Mouse (Mus musculus) MEL (cell line): ENCODE results near the gene Tep1. TPM values are rescaled to one million over a fixed set of nuclear protein-coding genes. Genes with fewer than 3 reads are reported as not detected.

Experiments
- DNase-seq: peaks from one replicate; pipeline ENCODE4 v3.0.0; 2011; ENCODE audit warnings: low read depth, low spot score
- H3K27ac ChIP-seq: 2 replicates; pipeline ENCODE4 v1.5.1; 2012; ENCODE audit warnings: low read depth, mild to moderate bottlenecking, control low read depth, low read length, moderate library complexity; ENCODE audit not compliant: control insufficient read depth
- H3K27me3 ChIP-seq, 2 experiments: fragments of 150-350 bp in 1 of 2; sonication (generic) in 1 of 2; 2 replicates each; pipeline ENCODE4 v1.6.1; 2012; ENCODE audit warnings: low read length in 2 of 2, mild to moderate bottlenecking in 2 of 2, improper control_type of control experiment in 1 of 2, moderate library complexity in 1 of 2; ENCODE audit not compliant: insufficient read depth in 2 of 2, control insufficient read depth in 1 of 2
- H3K36me3 ChIP-seq, 2 experiments: 2 replicates each; pipeline ENCODE4 v1.6.1; 2012 to 2014; ENCODE audit warnings: low read length in 2 of 2, improper control_type of control experiment in 1 of 2, inconsistent platforms in 1 of 2, mild to moderate bottlenecking in 1 of 2; ENCODE audit not compliant: insufficient read depth in 2 of 2, control insufficient read depth in 1 of 2
- H3K4me1 ChIP-seq, 2 experiments: fragments of 150-350 bp in 1 of 2; sonication (generic) in 1 of 2; 2 replicates each; pipeline ENCODE4 v1.6.1; 2012; ENCODE audit warnings: low read length in 2 of 2, improper control_type of control experiment in 1 of 2, mild to moderate bottlenecking in 1 of 2; ENCODE audit not compliant: insufficient read depth in 2 of 2, control insufficient read depth in 1 of 2
- H3K4me3 ChIP-seq, 2 experiments: fragments of 150-350 bp in 1 of 2; sonication (generic) in 1 of 2; 2 replicates each; pipeline ENCODE4 v1.5.1; 2012; ENCODE audit warnings: low read depth in 2 of 2, low read length in 2 of 2, mild to moderate bottlenecking in 2 of 2, moderate library complexity in 2 of 2, control low read depth in 1 of 2, improper control_type of control experiment in 1 of 2; ENCODE audit not compliant: control insufficient read depth in 1 of 2, insufficient read depth in 1 of 2
- H3K79me2 ChIP-seq: 2 replicates; pipeline ENCODE4 v1.6.1; 2012; ENCODE audit warnings: mild to moderate bottlenecking, low read length, moderate library complexity; ENCODE audit not compliant: control insufficient read depth, poor library complexity, insufficient read depth
- H3K9ac ChIP-seq: 2 replicates; pipeline ENCODE4 v1.6.1; 2012; ENCODE audit warnings: low read depth, mild to moderate bottlenecking, control low read depth, low read length, moderate library complexity; ENCODE audit not compliant: control insufficient read depth, poor library complexity, severe bottlenecking
- H3K9me3 ChIP-seq: fragments of 150-350 bp; sonication (generic); replicated peaks from 2 replicates; pipeline ENCODE4 v1.6.1; 2012; ENCODE audit warnings: mild to moderate bottlenecking, low read length, improper control_type of control experiment, moderate library complexity; ENCODE audit not compliant: insufficient read depth
- BHLHE40 ChIP-seq: IDR thresholded peaks from 2 replicates; pipeline ENCODE4 v1.6.1; 2012; ENCODE audit warnings: low read depth, mild to moderate bottlenecking, inconsistent platforms, low read length, improper control_type of control experiment, borderline replicate concordance
- CHD2 ChIP-seq: IDR thresholded peaks from 2 replicates; pipeline ENCODE4 v1.6.1; 2011; ENCODE audit warnings: low read length, improper control_type of control experiment
- CTCF ChIP-seq, 3 experiments: IDR thresholded peaks in 2 of 3; conservative IDR thresholded peaks in 1 of 3; 2 replicates each; pipeline ENCODE4 v1.5.1; 2011 to 2012; ENCODE audit warnings: low read length in 3 of 3, low read depth in 2 of 3, mild to moderate bottlenecking in 2 of 3, improper control_type of control experiment in 1 of 3, inconsistent platforms in 1 of 3, mixed read lengths in 1 of 3, moderate library complexity in 1 of 3; ENCODE audit not compliant: control insufficient read depth in 1 of 3, insufficient read depth in 1 of 3, poor library complexity in 1 of 3, severe bottlenecking in 1 of 3
- E2F4 ChIP-seq: IDR thresholded peaks from 2 replicates; pipeline ENCODE4 v1.6.1; 2011; ENCODE audit warnings: low read depth, low read length, improper control_type of control experiment, borderline replicate concordance
- ELF1 ChIP-seq: IDR thresholded peaks from 2 replicates; pipeline ENCODE4 v1.6.1; 2014; ENCODE audit warnings: low read depth, mild to moderate bottlenecking, inconsistent platforms, low read length, improper control_type of control experiment, moderate library complexity
- ETS1 ChIP-seq: IDR thresholded peaks from 2 replicates; pipeline ENCODE4 v1.6.1; 2012; ENCODE audit warnings: low read depth, mild to moderate bottlenecking, inconsistent platforms, low read length, improper control_type of control experiment, moderate library complexity
- GATA1 ChIP-seq: IDR thresholded peaks from 2 replicates; pipeline ENCODE4 v1.6.1; 2011; ENCODE audit warnings: low read depth, low read length, improper control_type of control experiment
- MAFK ChIP-seq: IDR thresholded peaks from 2 replicates; pipeline ENCODE4 v1.6.1; 2011; ENCODE audit warnings: low read depth, mild to moderate bottlenecking, low read length, improper control_type of control experiment, borderline replicate concordance
- MAX ChIP-seq: IDR thresholded peaks from 2 replicates; pipeline ENCODE4 v1.6.1; 2011; ENCODE audit warnings: low read length, improper control_type of control experiment
- MEF2A ChIP-seq: IDR thresholded peaks from 2 replicates; pipeline ENCODE4 v1.6.1; 2014; ENCODE audit warnings: low read depth, mild to moderate bottlenecking, inconsistent platforms, low read length, improper control_type of control experiment; ENCODE audit not compliant: poor library complexity, insufficient replicate concordance, severe bottlenecking; ENCODE audit errors: extremely low read depth
- MYB ChIP-seq: IDR thresholded peaks from 2 replicates; pipeline ENCODE4 v1.6.1; 2011; ENCODE audit warnings: mild to moderate bottlenecking, low read depth, low read length, improper control_type of control experiment
- POLR2A ChIP-seq, 2 experiments: IDR thresholded peaks; 2 replicates each; pipeline ENCODE4 v1.6.1; 2011 to 2012; ENCODE audit warnings: low read length in 2 of 2, mild to moderate bottlenecking in 2 of 2, control low read depth in 1 of 2, improper control_type of control experiment in 1 of 2, low read depth in 1 of 2, moderate library complexity in 1 of 2; ENCODE audit not compliant: control insufficient read depth in 1 of 2, insufficient read depth in 1 of 2, poor library complexity in 1 of 2
- POLR2AphosphoS2 ChIP-seq: IDR thresholded peaks from 2 replicates; pipeline ENCODE4 v1.6.1; 2011; ENCODE audit warnings: low read length, improper control_type of control experiment
- POLR2AphosphoS5 ChIP-seq: IDR thresholded peaks from 2 replicates; pipeline ENCODE4 v1.6.1; 2012; ENCODE audit warnings: low read depth, borderline replicate concordance, mild to moderate bottlenecking, inconsistent platforms, low read length, moderate library complexity, mixed read lengths
- RAD21 ChIP-seq: IDR thresholded peaks from 2 replicates; pipeline ENCODE4 v1.6.1; 2011; ENCODE audit warnings: mild to moderate bottlenecking, low read depth, low read length, improper control_type of control experiment
- RCOR1 ChIP-seq: IDR thresholded peaks from 2 replicates; pipeline ENCODE4 v1.6.1; 2012; ENCODE audit warnings: low read depth, mild to moderate bottlenecking, inconsistent platforms, low read length, improper control_type of control experiment
- SMC3 ChIP-seq: IDR thresholded peaks from 2 replicates; pipeline ENCODE4 v1.6.1; 2011; ENCODE audit warnings: low read depth, low read length, improper control_type of control experiment
- TBP ChIP-seq: IDR thresholded peaks from 2 replicates; pipeline ENCODE4 v1.8.0; 2011; ENCODE audit warnings: low read depth, low read length, improper control_type of control experiment
- TCF12 ChIP-seq: IDR thresholded peaks from 2 replicates; pipeline ENCODE4 v1.6.1; 2014; ENCODE audit warnings: low read depth, mild to moderate bottlenecking, inconsistent platforms, low read length, improper control_type of control experiment, moderate library complexity
- UBTF ChIP-seq: IDR thresholded peaks from 2 replicates; pipeline ENCODE4 v1.6.1; 2012; ENCODE audit warnings: low read depth, mild to moderate bottlenecking, inconsistent platforms, low read length, improper control_type of control experiment, moderate library complexity, borderline replicate concordance; ENCODE audit not compliant: insufficient read depth
- USF1 ChIP-seq: IDR thresholded peaks from 2 replicates; pipeline ENCODE4 v1.6.1; 2014; ENCODE audit warnings: low read depth, mild to moderate bottlenecking, inconsistent platforms, low read length, improper control_type of control experiment, moderate library complexity
- USF2 ChIP-seq, 2 experiments: IDR thresholded peaks; 2 replicates each; pipeline ENCODE4 v1.6.1; 2011 to 2012; ENCODE audit warnings: improper control_type of control experiment in 2 of 2, low read length in 2 of 2, borderline replicate concordance in 1 of 2, inconsistent platforms in 1 of 2, low read depth in 1 of 2, mild to moderate bottlenecking in 1 of 2; ENCODE audit not compliant: insufficient read depth in 1 of 2
- ZKSCAN1 ChIP-seq: IDR thresholded peaks from 2 replicates; pipeline ENCODE4 v1.6.1; 2012; ENCODE audit warnings: low read depth, mild to moderate bottlenecking, inconsistent platforms, low read length, improper control_type of control experiment, moderate library complexity
- ZMIZ1 ChIP-seq: IDR thresholded peaks from 2 replicates; pipeline ENCODE4 v1.6.1; 2012; ENCODE audit warnings: low read depth, mild to moderate bottlenecking, inconsistent platforms, low read length, improper control_type of control experiment, moderate library complexity
- polyA plus RNA-seq, 2 experiments: library from polyadenylated mRNA; stranded (reverse) in 1 of 2; unstranded in 1 of 2; fragments of >175 nt in 1 of 2; fragments of >200 nt in 1 of 2; gene quantifications; 2 replicates each; pipeline versions ENCODE4 v1.2.1 to v1.2.4; 2012; ENCODE audit warnings: low replicate concordance in 2 of 2, low read depth in 1 of 2; ENCODE audit not compliant: insufficient read length in 2 of 2, insufficient read depth in 1 of 2, missing spikeins in 1 of 2
- total RNA-seq: library from RNA; depleted of rRNA; stranded (reverse); fragments of 300-350 nt; gene quantifications from 2 replicates; pipeline ENCODE4 v1.2.3, GENCODE M21; 2012

Tep1 gene
- total and polyA plus RNA-seq, 3 experiments = 13.7 to 36.8 TPM; not detected in 1

DNA sequence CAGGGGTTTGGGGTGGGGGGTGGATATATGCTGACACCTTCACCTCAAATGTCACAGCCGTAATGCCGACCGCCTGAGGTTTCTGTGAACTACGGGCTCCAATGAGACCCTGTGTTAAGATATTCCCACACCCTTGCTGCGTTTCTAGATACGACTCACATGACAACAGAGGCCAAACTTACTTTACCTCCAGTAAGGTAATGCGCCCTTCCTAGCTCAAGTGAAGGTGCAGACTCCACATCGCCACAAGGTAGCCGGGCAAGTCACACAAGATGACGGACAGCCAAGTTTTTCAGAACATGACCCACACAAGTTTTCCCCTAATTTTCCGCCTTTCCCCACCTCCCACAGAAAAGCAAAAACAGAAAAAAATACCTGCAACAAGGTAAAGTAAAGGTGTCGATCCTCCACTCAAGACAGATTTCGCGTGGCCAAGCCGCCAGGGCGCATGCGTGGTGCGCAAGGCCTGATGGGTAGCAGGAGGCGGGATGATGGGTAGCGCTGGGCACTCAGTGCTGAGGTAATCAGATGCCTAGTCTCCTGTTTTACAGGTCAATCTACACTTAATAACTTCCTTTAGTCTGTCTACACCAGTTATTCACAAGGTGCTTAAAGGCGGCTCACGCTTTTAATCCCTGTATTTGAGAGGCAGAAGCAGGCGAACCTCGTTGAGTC, 75.0 kb downstream of the Tep1 start:
- Histone ChIP-seq H3K36me3 (peaks cover 11 to 21% of the 10 kb centered on the region in 2 experiments), H3K9ac (no peak overlapping the region), H3K9me3 (no peaks in the 10 kb centered on the region), H3K27ac (no peak overlapping the region)
- DNase-seq = peak; percentile 71
- peak in 1 of 2 experiments; percentile 64; a peak in 1 of 4 replicates for TF ChIP-seq POLR2A (IDR thresholded peaks at IDR 0.05; ENCODE audit: control insufficient read depth in 1 of 2, insufficient read depth in 1 of 2, low read depth in 1 of 2, low read length in 2 of 2, poor library complexity in 1 of 2)
- no peak for TF ChIP-seq ZKSCAN1
- TF ChIP-seq, all 39 proteins: peak for 1
- H3K27me3 ChIP-seq = no peaks in the 10 kb centered on the region
- H3K4me1 ChIP-seq = peaks cover 0 to 12% of the 10 kb centered on the region in 2 experiments; a peak in 2 of 4 replicates
- H3K79me2 ChIP-seq = peaks cover 8% of the 10 kb centered on the region
- H3K4me3 ChIP-seq = no peak overlapping the region

DNA sequence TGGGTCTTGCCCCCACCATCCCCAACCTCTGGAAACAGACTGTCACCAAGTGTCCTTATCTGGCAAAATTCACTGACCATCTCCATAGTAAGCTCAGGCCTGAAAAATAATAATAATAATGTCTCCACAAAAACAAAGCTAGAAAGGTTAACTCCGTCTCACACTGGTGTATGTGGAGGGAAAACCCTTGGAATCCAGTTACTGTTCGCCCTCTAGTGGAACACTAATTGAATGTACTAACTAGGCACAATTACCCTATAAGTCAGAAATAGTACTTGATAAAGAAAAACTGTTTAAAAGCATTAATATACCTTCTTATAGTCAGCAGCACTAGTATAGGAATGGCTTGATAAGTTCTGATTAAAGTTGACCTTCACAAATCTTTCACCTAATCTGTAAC, 82.2 kb downstream of the Tep1 start:
- no peaks in the 10 kb centered on the region for H3K9me3 ChIP-seq

GRCm38 (mm10) chr14:50785251-50785637, 85.1 kb downstream of the Tep1 start, which contains the start of gene Ttc5:
TSS of gene Ttc5 (minus strand) at chr14:50785519.
- H3K27ac ChIP-seq = peak within 1 kb of the TSS; percentile 17
- H3K79me2 ChIP-seq = no peaks in the 10 kb centered on the region; the same call in 1 of the 2 replicates
- peaks cover 2 to 8% of the 10 kb centered on the region in 2 experiments for H3K36me3 ChIP-seq
- H3K27me3 ChIP-seq = no peaks in the 10 kb centered on the region
- peak; percentile 96 for DNase-seq
- H3K4me3 ChIP-seq = peak within 1 kb of the TSS; percentile 79 to 91
- H3K9me3 ChIP-seq = no peaks in the 10 kb centered on the region
- H3K9ac ChIP-seq = peak within 1 kb of the TSS; percentile 60
- H3K4me1 ChIP-seq = peaks cover 0 to 5% of the 10 kb centered on the region in 2 experiments; a peak in 2 of 4 replicates
- no peak for TF ChIP-seq MEF2A
- TF ChIP-seq RAD21 = no peak
- peak; percentile 78 to 91 (median 89) for TF ChIP-seq CTCF (IDR thresholded peaks at IDR 0.05 in 2 of 3, conservative IDR thresholded peaks at IDR 0.05 in 1 of 3; ENCODE audit: control insufficient read depth in 1 of 3, insufficient read depth in 1 of 3, low read depth in 2 of 3, low read length in 3 of 3, poor library complexity in 1 of 3, severe bottlenecking in 1 of 3)
- TF ChIP-seq MAFK = no peak
- peak; percentile 67; the same call in 1 of the 2 replicates for TF ChIP-seq ZMIZ1
- no peak for TF ChIP-seq BHLHE40
- TF ChIP-seq USF2 (IDR thresholded peaks at IDR 0.05; ENCODE audit: borderline replicate concordance in 1 of 2, insufficient read depth in 1 of 2, low read depth in 1 of 2, low read length in 2 of 2) = no peak
- peak; percentile 41; the same call in 1 of the 2 replicates for TF ChIP-seq ETS1
- TF ChIP-seq ELF1 = peak; percentile 68; the same call in 1 of the 2 replicates
- no peak for TF ChIP-seq UBTF
- TF ChIP-seq POLR2AphosphoS5 = no peak
- TF ChIP-seq RCOR1 = peak; percentile 55; the same call in 1 of the 2 replicates
- no peak for TF ChIP-seq MYB
- TF ChIP-seq TCF12 = peak; percentile 65; the same call in 1 of the 2 replicates
- TF ChIP-seq E2F4 = no peak

More for the DNA sequence above, 82.2 kb downstream of the Tep1 start:
- H3K9ac ChIP-seq = no peak overlapping the region
- H3K4me3 ChIP-seq = no peak overlapping the region
- H3K36me3 ChIP-seq = peaks cover 4 to 9% of the 10 kb centered on the region in 2 experiments
- H3K79me2 ChIP-seq = no peaks in the 10 kb centered on the region; the same call in 1 of the 2 replicates
- peak; percentile 64 for DNase-seq
- H3K4me1 ChIP-seq = peaks cover 0 to 5% of the 10 kb centered on the region in 2 experiments; a peak in 2 of 4 replicates
- peak; percentile 42 for TF ChIP-seq POLR2AphosphoS2
- no peak for TF ChIP-seq GATA1
- no peak for TF ChIP-seq TBP
- TF ChIP-seq POLR2AphosphoS5 = no peak
- no peak for TF ChIP-seq USF2 (IDR thresholded peaks at IDR 0.05; ENCODE audit: borderline replicate concordance in 1 of 2, insufficient read depth in 1 of 2, low read depth in 1 of 2, low read length in 2 of 2)
- TF ChIP-seq ELF1 = no peak
- TF ChIP-seq USF1 = no peak
- TF ChIP-seq MAX = no peak
- TF ChIP-seq CTCF (IDR thresholded peaks at IDR 0.05 in 2 of 3, conservative IDR thresholded peaks at IDR 0.05 in 1 of 3; ENCODE audit: control insufficient read depth in 1 of 3, insufficient read depth in 1 of 3, low read depth in 2 of 3, low read length in 3 of 3, poor library complexity in 1 of 3, severe bottlenecking in 1 of 3) = peak in 2 of 3 experiments; percentile 29 to 53; a peak in 3 of 6 replicates
- no peak for TF ChIP-seq MEF2A
- no peak for TF ChIP-seq CHD2
- no peak for TF ChIP-seq ETS1
- TF ChIP-seq SMC3 = 0 out of 2 replicates have a peak, but pooled peaks have one; percentile 22
- H3K27ac ChIP-seq = no peak overlapping the region
- H3K27me3 ChIP-seq = no peaks in the 10 kb centered on the region
